Mouse (Mus musculus): Measurements from ENCODE around the gene Gm10282.
A peak's percentile ranks its signal among the peaks of the same experiment; 100 is the strongest.

- TF ChIP-seq CTCF (IDR thresholded peaks at IDR 0.05; ENCODE audit: low read depth, low read length) (peak; percentile 61), POLR2A (IDR thresholded peaks at IDR 0.05; ENCODE audit: extremely low read depth, insufficient read depth, low read length) (no peak)
Measured at GRCm38 (mm10) chr8:72261019-72261418, 44.0 kb downstream of the Gm10282 start.

All from liver, adult 2 months (tissue).